Mouse (Mus musculus) hindlimb bud, embryonic 11.5 days (tissue): ENCODE measurements around the gene Sqstm1.
"Not testable (repeated sequence)": the region's sequence is repeated elsewhere in the genome, so short reads cannot be mapped to it uniquely, and the experiment has no call there.

ENCODE experiments used
- DNase-seq: peaks from one replicate; pipeline ENCODE4 v3.0.0-alpha.2; 2012; ENCODE audit warnings: low read depth, low spot score; ENCODE audit errors: extremely low spot score

The Sqstm1 gene

GRCm38 (mm10) chr11:50178532-50179488 is 31.8 kb downstream of the Sqstm1 start:
- no peak for DNase-seq

- no peak for DNase-seq
Measured at GRCm38 (mm10) chr11:50177111-50177510, 33.5 kb downstream of the Sqstm1 start.

- no peak for DNase-seq
Measured at GRCm38 (mm10) chr11:50176351-50176750, 34.3 kb downstream of the Sqstm1 start.

- DNase-seq: peak; percentile 72
Measured at GRCm38 (mm10) chr11:50174730-50175187, 35.9 kb downstream of the Sqstm1 start.

GRCm38 (mm10) chr11:50174111-50174729 is 36.4 kb downstream of the Sqstm1 start, which contains the start of gene Mrnip:
Gene Mrnip, plus strand, starts transcription at chr11:50174444.
- DNase-seq: not testable (repeated sequence)

- DNase-seq: no peak
Measured at GRCm38 (mm10) chr11:50168352-50168751, 42.3 kb downstream of the Sqstm1 start.

GRCm38 (mm10) chr11:50162338-50163050 is 48.1 kb downstream of the Sqstm1 start:
- DNase-seq: no peak

- DNase-seq: peak; percentile 30
Measured at GRCm38 (mm10) chr11:50161578-50162304, 48.9 kb downstream of the Sqstm1 start.

GRCm38 (mm10) chr11:50159347-50159746 is 51.3 kb downstream of the Sqstm1 start:
- DNase-seq: no peak

GRCm38 (mm10) chr11:50158346-50158745 is 52.3 kb downstream of the Sqstm1 start:
- DNase-seq: no peak

- no peak for DNase-seq
Measured at GRCm38 (mm10) chr11:50156725-50157258, 53.8 kb downstream of the Sqstm1 start.

- DNase-seq: no peak
Measured at GRCm38 (mm10) chr11:50155785-50156184, 54.8 kb downstream of the Sqstm1 start.

- no peak for DNase-seq
Measured at GRCm38 (mm10) chr11:50154777-50155520, 55.7 kb downstream of the Sqstm1 start.

GRCm38 (mm10) chr11:50154166-50154565 is 56.5 kb downstream of the Sqstm1 start:
- DNase-seq: no peak

- no peak for DNase-seq
Measured at GRCm38 (mm10) chr11:50151374-50151773, 59.3 kb downstream of the Sqstm1 start.

- no peak for DNase-seq
Measured at GRCm38 (mm10) chr11:50149603-50150150, 61.0 kb downstream of the Sqstm1 start.
